Mouse (Mus musculus) megakaryocyte, embryonic 14.5 days (primary cell): ENCODE data around the gene Trp63. TPM values are rescaled to one million over a fixed set of nuclear protein-coding genes. Genes with fewer than 3 reads are reported as not detected.

Experiments used
- H3K27me3 ChIP-seq: replicated peaks from 2 replicates; pipeline ENCODE3; 2012; ENCODE audit warnings: inconsistent platforms
- H3K36me3 ChIP-seq: replicated peaks from 2 replicates; pipeline ENCODE3; 2012; ENCODE audit warnings: low read length, inconsistent platforms, mixed read lengths
- H3K4me1 ChIP-seq: 2 replicates; pipeline ENCODE4 v1.6.1; 2012; ENCODE audit warnings: inconsistent platforms
- H3K4me3 ChIP-seq: replicated peaks from 2 replicates; pipeline ENCODE3; 2012; ENCODE audit warnings: moderate library complexity, mild to moderate bottlenecking, inconsistent platforms
- H3K9me3 ChIP-seq: 2 replicates; pipeline ENCODE4 v1.6.1; 2012; ENCODE audit warnings: inconsistent platforms
- FLI1 ChIP-seq: IDR thresholded peaks from 2 replicates; pipeline ENCODE4 v1.6.1; 2012; ENCODE audit warnings: low read length, inconsistent platforms, mixed read lengths
- GATA1 ChIP-seq: IDR thresholded peaks from 3 replicates; pipeline ENCODE4 v1.6.1; 2012; ENCODE audit warnings: mixed read lengths, low read length, inconsistent platforms, borderline replicate concordance
- polyA plus RNA-seq: library from polyadenylated mRNA; stranded (reverse); fragments of >175 nt; gene quantifications from 2 replicates; pipeline ENCODE4 v1.2.3, GENCODE M21; 2012; ENCODE audit warnings: low replicate concordance; ENCODE audit not compliant: insufficient read depth

Trp63 gene
- polyA plus RNA-seq, 1 experiment: not detected

- Histone ChIP-seq H3K36me3 (no peaks in the 10 kb centered on the region), H3K4me1 (no peaks in the 10 kb centered on the region), H3K27me3 (no peaks in the 10 kb centered on the region), H3K4me3 (no peak overlapping the region), H3K9me3 (peaks cover 12% of the 10 kb centered on the region; the same call in 1 of the 2 replicates)
- TF ChIP-seq GATA1: no peak
- no peak for TF ChIP-seq FLI1
Measured at GRCm38 (mm10) chr16:25860731-25861505, 177.4 kb downstream of the Trp63 start.

DNA sequence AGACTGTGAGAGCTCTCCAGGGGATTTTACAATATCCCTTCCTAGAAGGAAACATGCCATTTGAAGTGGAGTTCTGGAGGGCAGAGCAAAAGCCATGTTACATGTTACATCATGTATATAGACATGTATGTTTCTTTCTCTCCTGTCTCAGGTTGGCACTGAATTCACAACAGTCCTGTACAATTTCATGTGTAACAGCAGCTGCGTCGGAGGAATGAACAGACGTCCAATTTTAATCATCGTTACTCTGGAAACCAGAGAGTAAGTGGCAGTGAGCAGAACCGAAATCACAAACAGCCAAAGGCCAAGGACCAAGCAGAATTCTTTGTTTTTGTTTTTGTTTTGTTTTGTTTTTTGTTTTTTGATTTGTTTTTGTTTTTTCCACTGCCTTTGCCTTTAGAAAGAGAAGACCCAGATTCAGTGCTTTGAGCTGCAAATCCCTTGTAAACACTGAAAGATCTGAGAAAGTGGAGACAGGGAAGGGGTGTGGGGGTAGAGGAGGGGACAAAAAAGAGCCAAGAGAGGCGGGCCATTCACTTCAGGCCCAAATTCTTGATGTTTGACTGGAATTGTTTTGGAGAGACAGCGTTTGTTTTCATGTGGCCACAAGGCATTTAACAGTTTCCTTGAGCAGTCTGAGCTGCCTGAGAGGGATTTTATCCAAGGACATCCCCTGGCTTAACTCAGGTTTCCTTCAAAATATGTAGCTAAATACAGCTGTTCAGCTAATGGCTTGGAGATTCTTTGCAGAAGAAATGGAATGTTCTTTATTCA is 181.7 kb downstream of the Trp63 start:
- TF ChIP-seq GATA1 (no peak), FLI1 (no peak)
- Histone ChIP-seq H3K4me1 (no peaks in the 10 kb centered on the region), H3K27me3 (no peaks in the 10 kb centered on the region), H3K9me3 (peaks cover 26% of the 10 kb centered on the region), H3K36me3 (no peaks in the 10 kb centered on the region), H3K4me3 (no peak overlapping the region)

DNA sequence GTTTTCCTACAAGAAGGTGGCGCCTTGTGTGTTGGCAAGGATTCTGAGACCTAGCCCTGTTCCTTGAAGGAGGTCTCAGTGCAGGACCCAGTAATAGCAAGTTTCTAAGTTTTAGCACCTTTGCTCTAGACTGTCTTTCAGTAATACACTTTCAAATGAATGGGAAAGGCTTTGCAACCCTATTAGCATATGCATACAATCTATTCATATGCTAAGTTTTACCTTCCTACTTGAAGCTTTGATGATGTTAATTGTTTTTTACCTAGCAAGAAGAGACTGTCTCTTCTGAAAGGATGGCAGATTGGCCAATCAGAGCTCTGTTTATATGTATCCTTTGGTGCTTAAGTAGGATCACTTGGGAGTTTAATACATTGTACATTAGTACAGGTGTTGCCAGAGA is 187.9 kb downstream of the Trp63 start:
- no peaks in the 10 kb centered on the region for H3K36me3 ChIP-seq

DNA sequence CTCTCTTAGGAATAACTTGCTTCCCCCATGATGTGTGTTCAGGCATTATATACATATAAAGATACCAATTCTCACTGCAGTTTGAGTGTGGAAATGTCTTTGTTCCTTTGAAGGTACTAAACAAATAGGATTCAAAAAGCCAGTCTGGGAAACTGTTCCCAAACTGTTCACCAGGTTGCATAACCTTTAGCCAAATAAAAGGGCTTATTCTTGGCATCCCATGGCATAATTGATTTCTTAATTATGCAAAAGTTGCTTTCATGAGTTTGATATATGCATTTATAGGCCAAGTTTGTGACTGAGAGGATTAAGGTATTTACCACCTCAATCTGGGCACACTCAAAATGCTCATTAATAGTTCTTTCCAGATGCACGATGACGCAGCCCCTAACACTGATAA is 192.1 kb downstream of the Trp63 start:
- Histone ChIP-seq H3K4me3 (no peak overlapping the region), H3K36me3 (no peaks in the 10 kb centered on the region), H3K9me3 (0 out of 2 replicates have a peak, but pooled peaks cover 7% of the 10 kb centered on the region), H3K27me3 (no peaks in the 10 kb centered on the region), H3K4me1 (no peaks in the 10 kb centered on the region)
- TF ChIP-seq FLI1 (no peak), GATA1 (no peak)

More for the DNA sequence above, 187.9 kb downstream of the Trp63 start:
- no peak overlapping the region for H3K4me3 ChIP-seq
- H3K27me3 ChIP-seq: no peaks in the 10 kb centered on the region
- no peak for TF ChIP-seq FLI1
- TF ChIP-seq GATA1: no peak
- peaks cover 16% of the 10 kb centered on the region for H3K9me3 ChIP-seq
- no peaks in the 10 kb centered on the region for H3K4me1 ChIP-seq

DNA sequence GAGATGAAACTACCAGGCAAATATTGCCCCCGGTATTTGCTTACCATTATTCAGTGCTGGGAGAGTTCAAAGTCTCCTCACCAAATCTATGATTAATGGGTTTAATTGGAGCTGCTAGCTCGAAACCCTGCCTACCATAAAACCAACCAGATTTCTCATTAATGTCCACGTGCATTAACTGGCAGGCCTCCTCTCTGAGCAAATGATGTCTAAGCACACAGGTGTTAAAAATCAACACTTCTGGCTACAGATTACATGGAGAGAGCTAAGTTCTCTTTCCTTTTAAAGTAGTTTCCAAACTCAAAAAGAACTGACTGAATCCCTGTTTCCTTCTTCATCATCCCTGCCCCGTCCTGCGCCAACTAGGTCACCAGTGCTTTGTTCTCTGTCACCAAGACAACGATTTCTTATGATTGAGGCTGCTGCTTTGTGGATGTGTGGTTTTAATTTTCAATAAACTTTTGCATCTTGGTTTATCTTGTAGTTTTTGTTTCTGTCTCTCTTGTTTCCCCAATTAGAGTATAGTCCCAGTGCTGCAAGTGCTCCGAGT is 193.9 kb downstream of the Trp63 start:
- no peak for TF ChIP-seq FLI1
- no peak for TF ChIP-seq GATA1
- H3K9me3 ChIP-seq: peaks cover 8% of the 10 kb centered on the region
- H3K36me3 ChIP-seq: no peaks in the 10 kb centered on the region

DNA sequence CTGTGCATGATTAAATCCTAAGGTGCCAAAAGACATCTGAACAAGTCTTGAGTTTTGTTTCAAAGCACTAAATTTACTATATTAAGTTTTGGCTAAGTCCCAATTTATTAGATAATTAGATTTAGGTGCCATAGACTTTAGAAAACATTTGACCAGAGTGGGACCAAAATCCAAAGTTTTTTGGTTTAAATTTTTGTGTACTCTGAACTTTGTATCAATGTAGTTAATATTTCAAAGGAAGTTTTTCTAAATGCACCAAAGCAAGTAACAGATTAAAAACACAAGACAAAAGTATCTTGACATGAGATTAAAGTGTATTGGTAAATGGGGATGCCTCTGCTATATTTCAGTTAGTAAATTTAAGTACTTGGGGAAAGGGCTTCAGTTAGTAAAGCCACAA is 194.6 kb downstream of the Trp63 start:
- no peaks in the 10 kb centered on the region for H3K27me3 ChIP-seq
- peaks cover 9% of the 10 kb centered on the region for H3K9me3 ChIP-seq
- H3K4me3 ChIP-seq: no peak overlapping the region
- no peaks in the 10 kb centered on the region for H3K36me3 ChIP-seq
- TF ChIP-seq FLI1: no peak
- no peak for TF ChIP-seq GATA1
- H3K4me1 ChIP-seq: no peaks in the 10 kb centered on the region

More for the DNA sequence above, 193.9 kb downstream of the Trp63 start:
- Histone ChIP-seq H3K4me3 (no peak overlapping the region), H3K27me3 (no peaks in the 10 kb centered on the region), H3K4me1 (no peaks in the 10 kb centered on the region)

DNA sequence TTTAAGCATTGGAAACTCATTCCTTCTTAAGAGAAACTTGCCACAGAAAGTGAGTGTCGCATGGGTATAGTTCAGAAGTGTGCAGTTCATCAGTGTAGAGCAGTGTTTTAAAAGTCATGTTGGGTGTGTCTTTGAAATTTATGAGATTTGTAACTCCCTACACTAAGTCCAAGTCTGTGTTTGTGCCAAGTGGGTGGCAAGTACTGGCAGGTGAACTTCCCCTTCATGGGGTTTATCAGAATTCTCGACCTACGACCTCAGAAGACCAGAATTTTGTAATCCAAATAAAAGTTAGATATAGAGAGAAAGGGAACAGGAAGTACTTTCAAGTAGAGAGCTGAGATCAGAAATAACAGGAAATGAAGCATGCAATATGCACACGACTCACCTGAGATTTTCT is 215.5 kb downstream of the Trp63 start:
- no peak overlapping the region for H3K4me3 ChIP-seq
- H3K4me1 ChIP-seq: no peaks in the 10 kb centered on the region
- peaks cover 8% of the 10 kb centered on the region; the same call in 1 of the 2 replicates for H3K9me3 ChIP-seq
- TF ChIP-seq FLI1 (no peak), GATA1 (no peak)
- no peaks in the 10 kb centered on the region for H3K27me3 ChIP-seq
- no peaks in the 10 kb centered on the region for H3K36me3 ChIP-seq

GRCm38 (mm10) chr16:25899657-25900056 is 216.1 kb downstream of the Trp63 start:
- Histone ChIP-seq H3K9me3 (peaks cover 8% of the 10 kb centered on the region; the same call in 1 of the 2 replicates), H3K4me1 (no peaks in the 10 kb centered on the region), H3K4me3 (no peak overlapping the region), H3K36me3 (no peaks in the 10 kb centered on the region), H3K27me3 (no peaks in the 10 kb centered on the region)
- TF ChIP-seq FLI1 (no peak), GATA1 (no peak)

DNA sequence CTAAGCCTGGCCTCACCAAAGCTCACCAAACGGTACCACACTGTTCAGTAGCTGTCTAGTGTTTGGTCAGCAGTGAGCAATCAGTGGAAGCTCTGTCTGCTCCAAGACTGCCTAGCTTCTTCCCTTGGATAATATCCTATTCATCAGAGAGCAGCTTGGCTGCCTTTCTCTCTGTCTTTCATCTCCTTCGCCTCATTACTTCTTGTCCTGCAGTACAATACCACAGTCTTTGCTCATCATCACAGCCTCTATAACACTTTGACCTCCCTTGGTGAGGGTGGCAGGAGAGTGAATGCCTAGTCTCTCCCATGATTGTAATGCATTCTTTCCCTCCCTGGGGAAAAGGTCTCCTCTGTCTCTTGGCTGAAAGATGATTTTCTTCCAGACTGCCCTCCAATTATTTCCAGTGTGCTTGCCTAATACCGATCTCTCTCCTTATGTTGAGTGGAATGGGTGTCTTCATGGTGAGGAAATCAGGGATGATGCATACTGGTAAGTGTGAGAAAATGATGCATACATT is 216.9 kb downstream of the Trp63 start:
- H3K36me3 ChIP-seq: no peaks in the 10 kb centered on the region
- TF ChIP-seq GATA1 (no peak), FLI1 (no peak)
- no peak overlapping the region for H3K4me3 ChIP-seq
- H3K27me3 ChIP-seq: no peaks in the 10 kb centered on the region
- peaks cover 8% of the 10 kb centered on the region; the same call in 1 of the 2 replicates for H3K9me3 ChIP-seq
- no peaks in the 10 kb centered on the region for H3K4me1 ChIP-seq
